In genomic region chr2:122286137-122286536, GRCm38 (mm10) we compare ENCODE assay signal across 30 mouse cellular contexts. TPM values are rescaled to one million over a fixed set of nuclear protein-coding genes. Genes with fewer than 3 reads are reported as not detected.
DNase-seq lines count a peak whose midpoint lies in the region; ATAC-seq and TF ChIP-seq lines count a peak whose summit lies in the region.
"Had no signal": no experiment of that assay in that cellular context is flagged by ENCODE, and none has a peak within 500 bp of the region (broad histone marks: within the 10 kb centered on the region; RNA-seq: fewer than 3 reads in every experiment).

No protein-coding gene starts in this region.

- H3K36me3 ChIP-seq in heart, embryonic 10.5 days, result no peaks in the 10 kb centered on the region
- no peaks in the 10 kb centered on the region for H3K36me3 ChIP-seq in lung, postnatal 0 days (ENCODE audit: insufficient read depth, low read length)
- no peaks in the 10 kb centered on the region for H3K36me3 ChIP-seq in kidney, embryonic 15.5 days
- H3K36me3 ChIP-seq: hindbrain, embryonic 10.5 days; intestine, embryonic 15.5 days; limb, embryonic 13.5 days; liver, embryonic 12.5 days; midbrain, embryonic 15.5 days; neural tube, embryonic 13.5 days; stomach, embryonic 15.5 days had no signal

- no peak for TF ChIP-seq CTCF in lung, postnatal 0 days (IDR thresholded peaks at IDR 0.05)
- no peak for TF ChIP-seq CTCF in lung, adult 2 months (IDR thresholded peaks at IDR 0.05; ENCODE audit: insufficient read depth, low read length)
- TF ChIP-seq CTCF in left cerebral cortex, adult 2 months (IDR thresholded peaks at IDR 0.05), result no peak

- peak; percentile 97 for DNase-seq in heart, adult 11 months
- DNase-seq in heart, embryonic 10.5 days (ENCODE audit: low spot score), result no peak
- DNase-seq in lung, postnatal 0 days (ENCODE audit: low spot score), result no peak
- DNase-seq in lung, adult 2 months, result no peak
- peak; percentile 13 to 36 for DNase-seq in heart, postnatal 14 days
- DNase-seq in left cerebral cortex, adult 2 months (ENCODE audit: extremely low spot score in 1 of 2, low spot score in 2 of 2), result no peak
- DNase-seq: adrenal gland, postnatal 25 days; cerebellum, postnatal 10 days; forebrain, postnatal 0 days; gastrocnemius, postnatal 25 days; kidney, adult 9 months; kidney, postnatal 36 days; lung, adult 18-20 months; lung, postnatal 4 days; thymus, adult 18-20 months; thymus, postnatal 36 days had no signal

- 61% methylated on average over 7 of the region's 7 CpGs for WGBS in heart, embryonic 10.5 days
- 29% methylated on average over 7 of the region's 7 CpGs for WGBS in lung, postnatal 0 days
- 31% methylated on average over 7 of the region's 7 CpGs for WGBS in lung, adult 2 months
- 73% methylated on average over 7 of the region's 7 CpGs for WGBS in kidney, embryonic 15.5 days

- ATAC-seq in lung, postnatal 0 days, result 0 out of 2 replicates have a peak, but pooled peaks have one; percentile 6
- no peak for ATAC-seq in kidney, embryonic 15.5 days (replicated peaks; ENCODE audit: low FRiP score)
- ATAC-seq: forebrain, postnatal 0 days; hindbrain, embryonic 16.5 days; intestine, embryonic 15.5 days; liver, embryonic 12.5 days; midbrain, embryonic 15.5 days had no signal

- TF ChIP-seq POLR2A in lung, adult 2 months (IDR thresholded peaks at IDR 0.05; ENCODE audit: borderline replicate concordance, extremely low read depth, low read depth, low read length), result no peak

- no peak overlapping the region for H3K9ac ChIP-seq in lung, postnatal 0 days (replicated peaks; ENCODE audit: low read depth)
- no peak overlapping the region for H3K9ac ChIP-seq in kidney, embryonic 15.5 days
- H3K9ac ChIP-seq: forebrain, postnatal 0 days; intestine, embryonic 15.5 days; limb, embryonic 13.5 days; liver, embryonic 12.5 days; midbrain, embryonic 15.5 days; neural tube, embryonic 13.5 days; stomach, embryonic 15.5 days had no signal

- intact Hi-C loops in heart, postnatal 14 days (cut with DNase I), result no loop called here
- intact Hi-C loops in left cerebral cortex, adult 2 months (cut with DNase I), result no loop called here

- no peaks in the 10 kb centered on the region for H3K9me3 ChIP-seq in heart, embryonic 10.5 days
- H3K9me3 ChIP-seq in lung, postnatal 0 days (ENCODE audit: low read length), result no peaks in the 10 kb centered on the region
- H3K9me3 ChIP-seq in kidney, embryonic 15.5 days (replicated peaks), result no peaks in the 10 kb centered on the region
- H3K9me3 ChIP-seq: hindbrain, embryonic 10.5 days; intestine, embryonic 15.5 days; liver, embryonic 12.5 days; midbrain, embryonic 15.5 days; neural tube, embryonic 13.5 days; stomach, embryonic 15.5 days had no signal

- H3K4me3 ChIP-seq in heart, embryonic 10.5 days, result no peak overlapping the region
- no peak overlapping the region for H3K4me3 ChIP-seq in lung, postnatal 0 days (ENCODE audit: low read depth, low read length)
- no peak overlapping the region for H3K4me3 ChIP-seq in lung, adult 2 months (replicated peaks; ENCODE audit: extremely low read depth, low read depth, low read length)
- no peak overlapping the region for H3K4me3 ChIP-seq in left cerebral cortex, adult 2 months
- no peak overlapping the region for H3K4me3 ChIP-seq in kidney, embryonic 15.5 days (replicated peaks)
- H3K4me3 ChIP-seq: hindbrain, embryonic 10.5 days; intestine, embryonic 15.5 days; limb, embryonic 13.5 days; liver, embryonic 12.5 days; midbrain, embryonic 15.5 days; neural tube, embryonic 13.5 days; stomach, embryonic 15.5 days had no signal

- H3K4me1 ChIP-seq in heart, embryonic 10.5 days, result no peaks in the 10 kb centered on the region
- H3K4me1 ChIP-seq in lung, postnatal 0 days (ENCODE audit: insufficient read depth, low read depth, low read length), result no peaks in the 10 kb centered on the region
- H3K4me1 ChIP-seq in lung, adult 2 months (ENCODE audit: control insufficient read depth, insufficient read depth, low read length), result no peaks in the 10 kb centered on the region
- H3K4me1 ChIP-seq in kidney, embryonic 15.5 days, result no peaks in the 10 kb centered on the region
- H3K4me1 ChIP-seq: hindbrain, embryonic 10.5 days; intestine, embryonic 15.5 days; limb, embryonic 13.5 days; liver, embryonic 12.5 days; midbrain, embryonic 15.5 days; neural tube, embryonic 13.5 days; stomach, embryonic 15.5 days had no signal

- H3K4me2 ChIP-seq in lung, postnatal 0 days (replicated peaks; ENCODE audit: low read depth, low read length), result no peak overlapping the region
- no peak overlapping the region for H3K4me2 ChIP-seq in kidney, embryonic 15.5 days
- H3K4me2 ChIP-seq: intestine, embryonic 15.5 days; limb, embryonic 13.5 days; liver, embryonic 12.5 days; midbrain, embryonic 15.5 days; neural tube, embryonic 13.5 days; stomach, embryonic 15.5 days had no signal

- TF ChIP-seq EP300 in lung, postnatal 0 days (IDR thresholded peaks at IDR 0.05), result no peak

- peaks cover 36% of the 10 kb centered on the region for H3K27me3 ChIP-seq in heart, embryonic 10.5 days (ENCODE audit: insufficient read depth, poor library complexity, severe bottlenecking)
- no peaks in the 10 kb centered on the region for H3K27me3 ChIP-seq in lung, postnatal 0 days (replicated peaks; ENCODE audit: insufficient read depth, low read length)
- H3K27me3 ChIP-seq in kidney, embryonic 15.5 days, result no peaks in the 10 kb centered on the region
- H3K27me3 ChIP-seq: intestine, embryonic 15.5 days; midbrain, embryonic 15.5 days; neural tube, embryonic 13.5 days; stomach, embryonic 15.5 days had no signal

- no peak overlapping the region for H3K27ac ChIP-seq in heart, embryonic 10.5 days
- no peak overlapping the region for H3K27ac ChIP-seq in lung, postnatal 0 days (ENCODE audit: low read length)
- H3K27ac ChIP-seq in left cerebral cortex, adult 2 months, result no peak overlapping the region
- no peak overlapping the region for H3K27ac ChIP-seq in kidney, embryonic 15.5 days
- H3K27ac ChIP-seq: hindbrain, embryonic 10.5 days; intestine, embryonic 15.5 days; limb, embryonic 13.5 days; liver, embryonic 12.5 days; midbrain, embryonic 15.5 days; neural tube, embryonic 13.5 days; stomach, embryonic 15.5 days had no signal

RNA-seq across cellular contexts. Expression of gene Duox2, which starts 12.1 kb away (rescaled TPM):
- not detected in 2 replicates for polyA plus RNA-seq in heart, embryonic 10.5 days (2016; fragmentation: Nextera tagmentation; extraction: Ambion mirVana)
- polyA plus RNA-seq in lung, postnatal 0 days (2015; fragmentation: Nextera tagmentation; extraction: Ambion mirVana), result 0.02 and 0.04 TPM in 2 replicates
- 0.68 and 0.72 TPM in 2 replicates for polyA plus RNA-seq in lung, adult 2 months (2012; rRNA removed)
- total RNA-seq in heart, postnatal 14 days (2021), result under 1 TPM; 0.41 to 0.57 TPM
- total RNA-seq in left cerebral cortex, adult 2 months (2021), result not detected
- 0.10 and 0.19 TPM in 2 replicates for polyA plus RNA-seq in kidney, embryonic 15.5 days (2015; fragmentation: Nextera tagmentation; extraction: Ambion mirVana)
- total RNA-seq: adrenal gland, postnatal 25 days had no signal
- polyA plus RNA-seq: embryonic facial prominence, embryonic 11.5 days; forebrain, embryonic 11.5 days; forebrain, postnatal 0 days; hindbrain, embryonic 10.5 days; intestine, embryonic 15.5 days; liver, embryonic 12.5 days; midbrain, embryonic 15.5 days; neural tube, embryonic 13.5 days had no signal

RNA-seq across cellular contexts. Expression of gene Duoxa2, which starts 12.6 kb away (rescaled TPM):
- polyA plus RNA-seq in heart, embryonic 10.5 days (2016; fragmentation: Nextera tagmentation; extraction: Ambion mirVana), result 0.26 TPM in 1 of 2 replicates, not detected in the other
- 0.07 TPM in 1 of 2 replicates, not detected in the other for polyA plus RNA-seq in lung, postnatal 0 days (2015; fragmentation: Nextera tagmentation; extraction: Ambion mirVana)
- 0.50 and 0.75 TPM in 2 replicates for polyA plus RNA-seq in lung, adult 2 months (2012; rRNA removed)
- total RNA-seq in heart, postnatal 14 days (2021), result under 1 TPM; 0.17 TPM
- not detected for total RNA-seq in left cerebral cortex, adult 2 months (2021)
- polyA plus RNA-seq in kidney, embryonic 15.5 days (2015; fragmentation: Nextera tagmentation; extraction: Ambion mirVana), result 0.17 TPM in 1 of 2 replicates, not detected in the other
- total RNA-seq: adrenal gland, postnatal 25 days; forebrain, postnatal 0 days; gastrocnemius, postnatal 25 days; layer of hippocampus, adult 8-10 months; left cerebral cortex, postnatal 25 days had no signal
- polyA plus RNA-seq: cortical plate, adult 2 months; embryonic facial prominence, embryonic 11.5 days; forebrain, embryonic 11.5 days; hindbrain, embryonic 10.5 days; liver, embryonic 12.5 days; neural tube, embryonic 13.5 days had no signal

RNA-seq across cellular contexts. Expression of gene Duoxa1, which starts 27.4 kb away (rescaled TPM):
- not detected in 2 replicates for polyA plus RNA-seq in heart, embryonic 10.5 days (2016; fragmentation: Nextera tagmentation; extraction: Ambion mirVana)
- 0.21 TPM in 1 of 2 replicates, not detected in the other for polyA plus RNA-seq in lung, postnatal 0 days (2015; fragmentation: Nextera tagmentation; extraction: Ambion mirVana)
- polyA plus RNA-seq in lung, adult 2 months (2012; rRNA removed), result 0.23 and 9.9 TPM in 2 replicates
- under 1 TPM; 0.19 to 0.56 TPM for total RNA-seq in heart, postnatal 14 days (2021)
- not detected for total RNA-seq in left cerebral cortex, adult 2 months (2021)
- polyA plus RNA-seq in kidney, embryonic 15.5 days (2015; fragmentation: Nextera tagmentation; extraction: Ambion mirVana), result 0.10 TPM in 1 of 2 replicates, not detected in the other
- total RNA-seq: adrenal gland, postnatal 25 days; layer of hippocampus, adult 8-10 months; left cerebral cortex, postnatal 25 days had no signal
- polyA plus RNA-seq: forebrain, embryonic 11.5 days; hindbrain, embryonic 10.5 days; intestine, embryonic 15.5 days; liver, embryonic 12.5 days; neural tube, embryonic 13.5 days had no signal

RNA-seq across cellular contexts. Expression of gene Duox1, which starts 29.3 kb away (rescaled TPM):
- 0.02 TPM in 1 of 2 replicates, not detected in the other for polyA plus RNA-seq in heart, embryonic 10.5 days (2016; fragmentation: Nextera tagmentation; extraction: Ambion mirVana)
- 0.06 and 0.15 TPM in 2 replicates for polyA plus RNA-seq in lung, postnatal 0 days (2015; fragmentation: Nextera tagmentation; extraction: Ambion mirVana)
- polyA plus RNA-seq in lung, adult 2 months (2012; rRNA removed), result 2.7 TPM in 1 of 2 replicates, not detected in the other
- under 1 TPM; 0.24 to 0.37 TPM for total RNA-seq in heart, postnatal 14 days (2021)
- not detected for total RNA-seq in left cerebral cortex, adult 2 months (2021)
- polyA plus RNA-seq in kidney, embryonic 15.5 days (2015; fragmentation: Nextera tagmentation; extraction: Ambion mirVana), result 0.04 TPM in 1 of 2 replicates, not detected in the other
- total RNA-seq: adrenal gland, postnatal 25 days; forebrain, postnatal 0 days; layer of hippocampus, adult 8-10 months had no signal
- polyA plus RNA-seq: cortical plate, adult 2 months; forebrain, embryonic 11.5 days; liver, embryonic 12.5 days had no signal

RNA-seq across cellular contexts. Expression of gene Sord, which starts 51.6 kb away (rescaled TPM):
- 40.8 and 41.3 TPM in 2 replicates for polyA plus RNA-seq in heart, embryonic 10.5 days (2016; fragmentation: Nextera tagmentation; extraction: Ambion mirVana)
- polyA plus RNA-seq in lung, postnatal 0 days (2015; fragmentation: Nextera tagmentation; extraction: Ambion mirVana), result 46.2 and 48.6 TPM in 2 replicates
- polyA plus RNA-seq in lung, adult 2 months (2012; rRNA removed), result 15.3 and 21.9 TPM in 2 replicates
- 10 to 100 TPM; 83.7 to 90.0 TPM for total RNA-seq in heart, postnatal 14 days (2021)
- total RNA-seq in left cerebral cortex, adult 2 months (2021), result 10 to 100 TPM; 15.2 to 18.5 TPM
- 41.0 and 41.6 TPM in 2 replicates for polyA plus RNA-seq in kidney, embryonic 15.5 days (2015; fragmentation: Nextera tagmentation; extraction: Ambion mirVana)

Comparison
In these comparisons a context has a peak if more than half of its experiments do, and no peak if none do; other contexts are left out.
1. DNase-seq: peak in heart, adult 11 months (single experiment) and heart, postnatal 14 days (2 of 2); none in heart, embryonic 10.5 days (single experiment), lung, postnatal 0 days (single experiment), lung, adult 2 months (single experiment) and left cerebral cortex, adult 2 months (0 of 2).